Mouse (Mus musculus): ENCODE data around the gene Ksr2. TPM values are rescaled to one million over a fixed set of nuclear protein-coding genes. Genes with fewer than 3 reads are reported as not detected.

The Ksr2 gene
- polyA plus RNA-seq, 1 experiment from 2014 or later: 0.07 TPM

DNA sequence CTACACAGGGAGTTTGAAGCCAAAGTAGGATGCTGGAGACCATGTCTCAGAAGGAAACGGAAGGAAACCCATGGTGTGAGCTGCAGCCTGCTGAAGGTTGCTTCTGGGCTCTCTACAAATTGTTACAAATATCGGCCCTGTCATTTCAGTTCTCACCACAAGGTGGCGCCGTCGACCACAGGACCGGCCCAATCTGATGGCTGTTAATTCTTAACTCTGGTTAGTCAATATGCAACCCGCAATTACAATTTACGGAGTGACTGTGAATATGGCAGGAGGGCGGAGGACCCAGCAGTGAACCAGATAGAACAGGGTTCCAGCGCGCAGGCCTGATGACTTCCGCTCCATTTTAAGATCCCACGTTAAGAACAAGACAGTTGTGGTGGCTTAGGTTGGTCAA is 92.6 kb downstream of the Ksr2 start:
- ATAC-seq (ENCODE audit: extremely low read depth, insufficient number of reproducible peaks, low FRiP score, low TSS enrichment): no peak

DNA sequence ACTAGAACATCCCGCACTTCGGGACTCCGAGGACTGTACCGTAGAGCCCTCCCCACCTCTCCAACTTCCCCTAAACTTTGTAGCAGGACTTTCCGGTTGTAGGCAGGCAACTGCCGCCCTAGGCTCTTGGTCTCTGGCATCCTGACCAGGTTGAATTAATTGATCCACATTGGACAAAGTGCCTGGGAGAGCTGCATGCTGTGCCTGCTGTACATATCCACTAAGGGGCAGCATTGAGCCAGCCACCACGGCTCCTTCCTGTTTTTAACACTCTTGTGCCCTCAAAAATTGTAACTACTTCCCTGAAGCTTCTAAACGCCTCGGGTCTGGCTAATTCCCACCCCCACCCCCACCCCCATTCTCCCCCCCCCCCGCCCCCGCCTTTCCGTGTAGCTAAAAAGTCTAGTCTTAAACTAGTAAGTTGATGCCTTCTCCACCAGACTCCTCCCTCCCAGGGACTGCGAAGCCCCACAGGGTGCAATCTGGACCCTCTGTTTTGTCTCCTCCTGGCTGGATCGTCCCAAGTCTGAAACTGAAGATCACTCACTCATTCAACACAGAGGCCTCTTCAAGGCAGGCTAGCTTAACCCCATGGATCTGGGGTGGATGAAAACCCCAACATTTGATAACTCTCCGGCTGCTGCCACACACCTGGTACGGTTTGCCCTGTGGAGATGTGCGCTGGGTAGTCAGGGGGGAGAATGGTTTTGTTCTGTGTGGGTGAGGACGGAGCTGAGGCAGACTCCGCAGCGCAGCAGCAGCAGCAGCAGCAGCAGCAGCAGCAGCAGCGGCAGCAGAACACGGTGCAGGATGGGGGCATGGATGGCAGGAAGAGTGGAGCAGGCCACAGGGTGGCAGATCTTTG is 95.9 kb downstream of the Ksr2 start:
- 44% methylated on average over 22 of the region's 22 CpGs for WGBS
- no peaks in the 10 kb centered on the region for H3K36me3 ChIP-seq
- peaks cover 21% of the 10 kb centered on the region for H3K27me3 ChIP-seq (replicated peaks)
- peak overlapping the region; percentile 39 for H3K4me2 ChIP-seq
- 0 out of 2 replicates have a peak overlapping the region, but pooled peaks have one; percentile 28 for H3K9ac ChIP-seq
- ATAC-seq (ENCODE audit: extremely low read depth, insufficient number of reproducible peaks, low FRiP score, low TSS enrichment): no peak
- H3K4me1 ChIP-seq: 0 out of 2 replicates have a peak, but pooled peaks cover 6% of the 10 kb centered on the region
- no peak overlapping the region for H3K27ac ChIP-seq (replicated peaks)
- no peaks in the 10 kb centered on the region for H3K9me3 ChIP-seq
- H3K4me3 ChIP-seq: no peak overlapping the region

More for the DNA sequence above, 92.6 kb downstream of the Ksr2 start:
- Histone ChIP-seq H3K36me3 (no peaks in the 10 kb centered on the region), H3K4me3 (no peak overlapping the region), H3K4me2 (no peak overlapping the region), H3K4me1 (0 out of 2 replicates have a peak, but pooled peaks cover 6% of the 10 kb centered on the region), H3K9ac (no peak overlapping the region), H3K9me3 (no peaks in the 10 kb centered on the region; the same call in 1 of the 2 replicates), H3K27me3 (replicated peaks) (peaks cover 21% of the 10 kb centered on the region), H3K27ac (replicated peaks) (no peak overlapping the region)
- WGBS: 34% methylated on average over 13 of the region's 13 CpGs

DNA sequence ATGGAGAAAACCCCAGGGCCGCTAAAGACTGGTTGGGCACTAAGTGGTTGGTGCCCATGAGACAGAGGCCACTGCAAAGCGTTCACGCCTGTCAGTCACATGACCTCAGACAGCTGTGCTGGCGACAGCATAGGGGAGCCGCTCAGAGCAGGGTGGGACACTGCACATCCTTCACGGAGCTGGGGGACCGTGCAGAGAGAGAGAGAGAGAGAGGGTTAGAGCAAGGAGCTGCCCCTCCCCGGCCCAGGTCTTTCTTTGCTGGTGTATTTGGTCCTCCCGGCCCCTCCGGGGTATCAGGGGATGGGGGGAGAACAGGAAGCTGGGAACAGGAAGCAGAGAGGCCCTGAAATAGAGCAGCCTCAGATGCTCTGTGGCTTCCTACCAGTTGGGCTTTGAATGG is 97.1 kb downstream of the Ksr2 start:
- WGBS: 55% methylated on average over 10 of the region's 10 CpGs
- no peak for ATAC-seq (ENCODE audit: extremely low read depth, insufficient number of reproducible peaks, low FRiP score, low TSS enrichment)
- H3K27me3 ChIP-seq (replicated peaks): peaks cover 16% of the 10 kb centered on the region
- H3K4me1 ChIP-seq: 0 out of 2 replicates have a peak, but pooled peaks cover 6% of the 10 kb centered on the region
- no peak overlapping the region for H3K4me2 ChIP-seq
- H3K27ac ChIP-seq (replicated peaks): no peak overlapping the region
- H3K4me3 ChIP-seq: no peak overlapping the region
- no peaks in the 10 kb centered on the region for H3K36me3 ChIP-seq
- H3K9me3 ChIP-seq: no peaks in the 10 kb centered on the region
- no peak overlapping the region for H3K9ac ChIP-seq

DNA sequence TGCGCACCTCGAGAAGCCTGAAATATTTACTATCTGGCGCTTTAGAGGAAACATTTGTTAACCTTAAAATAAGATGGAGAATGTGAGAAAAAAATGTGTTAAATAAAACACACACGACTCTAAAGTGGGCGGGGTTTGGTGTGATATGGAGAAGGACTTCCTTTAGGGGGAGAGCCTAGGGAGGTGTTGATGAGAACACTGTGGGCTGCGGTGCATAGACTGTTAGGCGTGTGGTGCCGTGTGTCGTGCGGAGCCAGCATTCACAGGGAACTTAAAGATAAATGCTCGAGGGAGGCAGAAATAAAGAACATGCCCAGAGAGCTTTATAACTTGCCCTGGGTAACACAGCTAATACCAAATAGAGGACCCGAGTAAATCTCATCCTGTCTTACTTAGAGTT is 101.6 kb downstream of the Ksr2 start:
- Histone ChIP-seq H3K27me3 (replicated peaks) (no peaks in the 10 kb centered on the region; the same call in 1 of the 2 replicates), H3K4me1 (0 out of 2 replicates have a peak, but pooled peaks cover 11% of the 10 kb centered on the region)

DNA sequence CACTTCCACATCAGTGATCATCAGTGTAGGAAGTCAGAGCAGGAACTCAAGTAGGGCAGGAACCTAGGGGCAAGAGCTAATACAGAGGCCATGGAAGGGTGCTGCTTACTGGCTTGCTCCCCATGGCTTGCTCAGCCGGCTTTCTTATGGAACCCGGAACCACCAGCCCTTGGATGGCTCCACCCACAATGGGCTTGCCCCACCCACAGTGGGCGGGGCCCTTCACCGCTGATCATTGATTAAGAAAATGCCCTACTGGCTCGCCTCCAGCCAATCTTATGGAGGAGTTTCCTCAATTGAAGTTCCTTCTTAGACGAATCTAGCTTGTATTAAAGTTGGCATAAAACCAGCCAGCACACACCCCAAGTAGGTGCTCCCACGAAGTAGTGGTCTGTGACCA is 102.1 kb downstream of the Ksr2 start:
- Histone ChIP-seq H3K9me3 (no peaks in the 10 kb centered on the region), H3K4me2 (no peak overlapping the region), H3K4me3 (no peak overlapping the region), H3K36me3 (no peaks in the 10 kb centered on the region), H3K9ac (no peak overlapping the region), H3K4me1 (0 out of 2 replicates have a peak, but pooled peaks cover 10% of the 10 kb centered on the region), H3K27ac (replicated peaks) (no peak overlapping the region), H3K27me3 (replicated peaks) (no peaks in the 10 kb centered on the region; the same call in 1 of the 2 replicates)
- ATAC-seq (ENCODE audit: extremely low read depth, insufficient number of reproducible peaks, low FRiP score, low TSS enrichment): no peak
- 59% methylated on average over 7 of the region's 7 CpGs for WGBS

More for the DNA sequence above, 101.6 kb downstream of the Ksr2 start:
- ATAC-seq (ENCODE audit: extremely low read depth, insufficient number of reproducible peaks, low FRiP score, low TSS enrichment): no peak
- 73% methylated on average over 12 of the region's 12 CpGs for WGBS
- H3K4me2 ChIP-seq: no peak overlapping the region
- no peak overlapping the region for H3K4me3 ChIP-seq
- no peak overlapping the region for H3K27ac ChIP-seq (replicated peaks)
- no peaks in the 10 kb centered on the region for H3K9me3 ChIP-seq
- H3K36me3 ChIP-seq: no peaks in the 10 kb centered on the region
- no peak overlapping the region for H3K9ac ChIP-seq

DNA sequence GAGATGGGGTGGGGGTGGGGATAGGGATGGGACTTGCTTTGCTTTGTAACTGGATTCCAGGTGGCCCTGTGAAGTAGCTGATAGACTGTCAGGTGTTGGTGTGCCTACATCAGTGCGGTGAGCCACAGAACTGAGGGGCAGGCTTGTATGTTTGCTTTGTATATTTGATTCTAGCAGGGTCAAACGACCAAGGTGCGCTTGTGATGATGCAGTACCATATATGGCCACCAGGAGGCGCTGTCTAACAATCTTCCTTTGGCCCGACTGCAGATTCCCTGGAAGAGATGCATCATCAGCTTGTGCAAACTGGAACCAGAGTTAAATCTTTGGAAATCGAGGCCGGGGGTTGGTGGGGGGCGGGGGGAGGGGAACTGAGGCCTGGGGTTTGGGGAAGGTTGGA is 102.8 kb downstream of the Ksr2 start:
- Histone ChIP-seq H3K9ac (no peak overlapping the region), H3K27ac (replicated peaks) (no peak overlapping the region), H3K27me3 (replicated peaks) (no peaks in the 10 kb centered on the region; the same call in 1 of the 2 replicates), H3K4me1 (0 out of 2 replicates have a peak, but pooled peaks cover 5% of the 10 kb centered on the region), H3K4me3 (no peak overlapping the region), H3K36me3 (no peaks in the 10 kb centered on the region), H3K4me2 (no peak overlapping the region), H3K9me3 (no peaks in the 10 kb centered on the region)
- no peak for ATAC-seq (ENCODE audit: extremely low read depth, insufficient number of reproducible peaks, low FRiP score, low TSS enrichment)
- WGBS: 4% methylated on average over 8 of the region's 8 CpGs

DNA sequence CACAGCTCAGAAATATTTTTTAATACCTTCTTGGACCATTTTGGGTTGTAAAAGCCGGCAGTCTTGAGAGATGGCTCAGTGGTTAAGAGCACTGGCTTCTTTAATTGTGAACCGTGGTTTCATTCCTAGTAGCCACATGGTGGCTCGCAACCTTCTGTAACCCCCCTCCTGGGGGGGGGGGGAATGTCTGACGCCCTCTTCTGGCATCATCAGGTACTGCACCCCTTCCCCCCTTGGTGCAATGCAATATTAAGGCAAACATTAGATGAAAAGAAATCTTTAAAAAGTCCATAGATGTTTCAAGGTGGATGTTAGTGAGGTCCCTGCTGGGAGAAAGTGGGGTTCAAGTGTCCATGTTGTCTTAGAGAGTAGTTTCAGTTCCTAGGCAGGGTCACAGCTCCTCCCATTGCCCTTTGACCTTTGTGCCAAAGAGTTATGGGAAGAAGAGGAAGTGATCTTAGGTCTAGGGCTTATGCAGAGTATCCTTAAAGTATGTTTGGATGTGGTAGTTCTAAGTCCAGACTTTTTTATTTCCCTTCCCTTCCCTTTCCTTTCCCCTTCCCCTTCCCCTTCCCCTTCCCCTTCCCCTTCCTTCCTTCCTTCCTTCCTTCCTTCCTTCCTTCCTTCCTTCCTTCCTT is 106.2 kb downstream of the Ksr2 start:
- H3K9me3 ChIP-seq: peaks cover 3% of the 10 kb centered on the region; the same call in 1 of the 2 replicates
- no peak for ATAC-seq (ENCODE audit: extremely low read depth, insufficient number of reproducible peaks, low FRiP score, low TSS enrichment)
- no peak overlapping the region for H3K4me3 ChIP-seq
- no peak overlapping the region for H3K27ac ChIP-seq (replicated peaks)
- no peak overlapping the region for H3K4me2 ChIP-seq
- WGBS: 41% methylated on average over 4 of the region's 4 CpGs
- H3K36me3 ChIP-seq: no peaks in the 10 kb centered on the region
- H3K9ac ChIP-seq: no peak overlapping the region
- H3K4me1 ChIP-seq: 0 out of 2 replicates have a peak, but pooled peaks cover 5% of the 10 kb centered on the region
- no peaks in the 10 kb centered on the region for H3K27me3 ChIP-seq (replicated peaks)

DNA sequence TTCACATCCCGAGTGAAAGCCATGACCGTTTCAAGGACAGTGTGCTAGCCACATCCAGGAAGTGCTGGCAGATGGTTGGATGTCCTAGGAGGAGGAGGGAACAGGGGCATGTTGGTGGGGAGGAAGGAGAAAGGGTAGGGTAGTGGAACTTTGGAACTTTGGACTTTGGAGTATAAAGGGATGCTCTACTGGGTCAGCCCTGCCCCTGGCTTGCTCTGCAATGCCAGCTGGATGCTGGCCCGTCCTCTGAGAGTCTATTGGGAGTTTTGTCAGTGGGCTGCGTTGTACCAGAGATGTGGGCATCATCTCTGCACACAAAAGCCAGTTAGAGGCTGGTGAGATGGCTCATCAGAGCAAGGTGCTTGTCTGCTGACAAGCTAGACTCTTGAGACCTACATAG is 107.4 kb downstream of the Ksr2 start:
- Histone ChIP-seq H3K9me3 (peaks cover 3% of the 10 kb centered on the region; the same call in 1 of the 2 replicates), H3K9ac (no peak overlapping the region), H3K27me3 (replicated peaks) (no peaks in the 10 kb centered on the region), H3K4me1 (0 out of 2 replicates have a peak, but pooled peaks cover 5% of the 10 kb centered on the region), H3K4me3 (no peak overlapping the region), H3K27ac (replicated peaks) (no peak overlapping the region), H3K4me2 (no peak overlapping the region), H3K36me3 (no peaks in the 10 kb centered on the region)
- WGBS: 59% methylated on average over 4 of the region's 4 CpGs
- ATAC-seq (ENCODE audit: extremely low read depth, insufficient number of reproducible peaks, low FRiP score, low TSS enrichment): no peak

DNA sequence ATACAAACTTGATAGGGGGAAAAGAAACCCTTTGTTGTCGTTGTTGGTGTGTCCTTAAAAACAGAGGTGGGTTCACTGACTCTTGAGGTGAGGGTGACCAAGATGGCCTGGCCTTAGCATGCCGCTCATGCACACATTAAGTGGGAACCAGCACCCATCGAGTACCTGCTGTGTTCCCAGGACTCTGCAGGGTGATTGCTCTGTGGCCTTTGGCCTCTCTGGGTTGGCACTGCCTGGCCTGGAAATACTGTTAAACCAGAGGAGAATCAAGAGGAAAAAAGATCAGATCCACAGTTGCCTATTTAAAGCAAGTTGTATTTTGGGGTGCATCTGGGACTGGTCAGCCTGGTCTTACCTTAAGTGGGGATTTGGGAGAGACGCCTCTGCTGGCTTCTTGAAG is 107.9 kb downstream of the Ksr2 start:
- no peak overlapping the region for H3K27ac ChIP-seq (replicated peaks)
- no peak overlapping the region for H3K9ac ChIP-seq
- 0 out of 2 replicates have a peak, but pooled peaks cover 5% of the 10 kb centered on the region for H3K4me1 ChIP-seq
- H3K4me3 ChIP-seq: no peak overlapping the region
- H3K4me2 ChIP-seq: no peak overlapping the region
- 73% methylated on average over 4 of the region's 4 CpGs for WGBS
- no peak for ATAC-seq (ENCODE audit: extremely low read depth, insufficient number of reproducible peaks, low FRiP score, low TSS enrichment)
- H3K27me3 ChIP-seq (replicated peaks): no peaks in the 10 kb centered on the region
- no peaks in the 10 kb centered on the region for H3K36me3 ChIP-seq
- H3K9me3 ChIP-seq: peaks cover 3% of the 10 kb centered on the region; the same call in 1 of the 2 replicates

DNA sequence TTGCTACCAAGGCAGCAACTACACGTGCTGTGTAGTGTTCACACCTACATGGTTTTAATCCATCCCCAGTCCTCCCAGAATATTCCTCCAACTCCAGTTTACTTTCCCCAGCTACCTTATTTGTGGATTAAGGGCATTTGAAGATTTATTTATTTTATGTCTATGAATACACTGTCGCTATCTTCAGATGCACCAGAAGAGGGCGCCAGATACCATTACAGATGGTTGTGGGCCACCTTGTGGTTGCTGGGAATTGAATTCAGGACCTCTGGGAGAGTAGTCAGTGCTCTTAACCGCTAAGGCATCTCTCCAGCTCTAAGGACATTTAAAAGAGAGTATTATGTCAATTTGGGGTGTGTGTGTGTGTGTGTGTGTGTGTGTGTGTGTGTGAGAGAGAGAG is 108.7 kb downstream of the Ksr2 start:
- ATAC-seq (ENCODE audit: extremely low read depth, insufficient number of reproducible peaks, low FRiP score, low TSS enrichment): no peak
- WGBS: 63% methylated on average over 4 of the region's 4 CpGs
- no peaks in the 10 kb centered on the region for H3K27me3 ChIP-seq (replicated peaks)
- no peaks in the 10 kb centered on the region for H3K36me3 ChIP-seq
- H3K4me1 ChIP-seq: 0 out of 2 replicates have a peak, but pooled peaks cover 5% of the 10 kb centered on the region
- H3K9me3 ChIP-seq: peaks cover 3% of the 10 kb centered on the region; the same call in 1 of the 2 replicates
- H3K4me3 ChIP-seq: no peak overlapping the region
- H3K27ac ChIP-seq (replicated peaks): no peak overlapping the region
- H3K4me2 ChIP-seq: no peak overlapping the region
- no peak overlapping the region for H3K9ac ChIP-seq

DNA sequence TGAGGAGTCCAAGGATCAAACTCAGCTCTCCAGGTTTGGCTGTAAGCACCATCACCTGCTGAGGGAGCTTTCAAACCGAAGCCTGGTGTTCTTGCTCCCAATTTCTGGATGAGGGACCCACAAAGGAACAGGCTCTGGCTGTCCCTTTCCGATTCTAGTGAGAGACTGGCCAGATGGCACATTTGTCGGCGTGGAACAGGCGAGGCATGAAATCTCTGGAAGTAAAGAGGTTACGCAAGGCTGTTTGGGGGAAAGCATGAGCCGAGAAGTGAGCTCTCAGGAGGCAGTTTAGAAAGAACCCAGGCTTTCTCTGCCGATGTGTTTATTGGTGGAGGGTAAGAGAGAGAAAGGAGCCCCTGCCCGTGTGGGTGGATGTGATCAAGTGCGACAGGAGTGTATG is 109.2 kb downstream of the Ksr2 start:
- Histone ChIP-seq H3K4me3 (no peak overlapping the region), H3K4me1 (0 out of 2 replicates have a peak, but pooled peaks cover 5% of the 10 kb centered on the region), H3K9ac (no peak overlapping the region), H3K36me3 (no peaks in the 10 kb centered on the region), H3K27me3 (replicated peaks) (no peaks in the 10 kb centered on the region), H3K4me2 (no peak overlapping the region), H3K9me3 (peaks cover 3% of the 10 kb centered on the region; the same call in 1 of the 2 replicates), H3K27ac (replicated peaks) (no peak overlapping the region)
- ATAC-seq (ENCODE audit: extremely low read depth, insufficient number of reproducible peaks, low FRiP score, low TSS enrichment): no peak
- 78% methylated on average over 10 of the region's 10 CpGs for WGBS
